ENCODE assay signal across 13 mouse cellular contexts in genomic region chr2:101752402-101752801, GRCm38 (mm10).
A peak's percentile ranks its signal among the peaks of the same experiment; 100 is the strongest.
DNase-seq lines count a peak whose midpoint lies in the region; ATAC-seq and TF ChIP-seq lines count a peak whose summit lies in the region.
"Had no signal": no experiment of that assay in that cellular context is flagged by ENCODE, and none has a peak within 500 bp of the region (broad histone marks: within the 10 kb centered on the region; RNA-seq: fewer than 3 reads in every experiment).

No protein-coding gene starts in this region.

- no peak for ATAC-seq in kidney, embryonic 14.5 days (ENCODE audit: low FRiP score, low TSS enrichment)
- peak; percentile 61 for ATAC-seq in granulocyte monocyte progenitor cell, adult 5-6 weeks (replicated peaks; ENCODE audit: poor library complexity, severe bottlenecking)
- ATAC-seq in kidney, postnatal 0 days (replicated peaks; ENCODE audit: low FRiP score, low read depth): no peak

- no peak overlapping the region for H3K27ac ChIP-seq in kidney, embryonic 14.5 days (ENCODE audit: low read depth, low read length)
- H3K27ac ChIP-seq in kidney, postnatal 0 days: no peak overlapping the region

- no peaks in the 10 kb centered on the region for H3K27me3 ChIP-seq in kidney, embryonic 14.5 days (ENCODE audit: control insufficient read depth, insufficient read depth, low read length)
- H3K27me3 ChIP-seq in kidney, postnatal 0 days (ENCODE audit: insufficient read depth, low read length): no peaks in the 10 kb centered on the region
- H3K27me3 ChIP-seq: CH12.LX had no signal

- no peaks in the 10 kb centered on the region for H3K9me3 ChIP-seq in kidney, embryonic 14.5 days (ENCODE audit: control insufficient read depth, low read length)
- H3K9me3 ChIP-seq in kidney, postnatal 0 days (replicated peaks; ENCODE audit: low read length): no peaks in the 10 kb centered on the region

- no peak overlapping the region for H3K4me3 ChIP-seq in kidney, embryonic 14.5 days (ENCODE audit: low read length)
- no peak overlapping the region for H3K4me3 ChIP-seq in kidney, postnatal 0 days (replicated peaks; ENCODE audit: low read depth, low read length)

- 60% methylated on average over 7 of the region's 7 CpGs for WGBS in kidney, embryonic 14.5 days
- WGBS in kidney, postnatal 0 days: 58% methylated on average over 7 of the region's 7 CpGs

- peaks cover 15% of the 10 kb centered on the region; the same call in 1 of the 2 replicates for H3K4me1 ChIP-seq in kidney, embryonic 14.5 days (ENCODE audit: control insufficient read depth, insufficient read depth, low read length)
- H3K4me1 ChIP-seq in kidney, postnatal 0 days (replicated peaks; ENCODE audit: insufficient read depth, low read length): peaks cover 25% of the 10 kb centered on the region

- peak; percentile 71 for DNase-seq in kidney, adult 11 months
- DNase-seq in kidney, postnatal 0 days (ENCODE audit: low spot score): peak; percentile 24
- peak; percentile 92 for DNase-seq in lung, postnatal 36 days
- no peak for DNase-seq in ovary, adult 18-20 months (ENCODE audit: low spot score)
- no peak for DNase-seq in layer of hippocampus, adult 9-10 months (ENCODE audit: low spot score)
- no peak for DNase-seq in frontal cortex, postnatal 10 days (ENCODE audit: low spot score in 2 of 2)
- DNase-seq: embryo, embryonic 11 days; right cerebral cortex, adult 18-20 months; thymus, adult 18-20 months had no signal

- H3K4me2 ChIP-seq in kidney, embryonic 14.5 days (replicated peaks; ENCODE audit: low read depth, low read length): no peak overlapping the region
- H3K4me2 ChIP-seq in kidney, postnatal 0 days (ENCODE audit: low read length): no peak overlapping the region
- H3K4me2 ChIP-seq: liver, embryonic 11.5 days had no signal

- no peak overlapping the region for H3K9ac ChIP-seq in kidney, embryonic 14.5 days (ENCODE audit: low read depth, low read length)
- no peak overlapping the region for H3K9ac ChIP-seq in kidney, postnatal 0 days (ENCODE audit: low read depth, low read length)

- H3K36me3 ChIP-seq in kidney, embryonic 14.5 days (ENCODE audit: control insufficient read depth, insufficient read depth, low read length): peaks cover 8% of the 10 kb centered on the region; the same call in 1 of the 2 replicates
- peaks cover 3% of the 10 kb centered on the region; the same call in 1 of the 2 replicates for H3K36me3 ChIP-seq in kidney, postnatal 0 days (ENCODE audit: insufficient read depth, low read length)

- TF ChIP-seq CTCF in kidney, postnatal 0 days (IDR thresholded peaks at IDR 0.05; ENCODE audit: low read depth): no peak

Comparison
In these comparisons a context has a peak if more than half of its experiments do, and no peak if none do; other contexts are left out.
1. DNase-seq: peak in kidney, adult 11 months (single experiment), kidney, postnatal 0 days (single experiment) and lung, postnatal 36 days (single experiment); none in ovary, adult 18-20 months (single experiment), layer of hippocampus, adult 9-10 months (single experiment) and frontal cortex, postnatal 10 days (0 of 2).